Mouse (Mus musculus) megakaryocyte, adult 5-6 weeks (primary cell): ENCODE results near the gene Mrgbp. TPM values are rescaled to one million over a fixed set of nuclear protein-coding genes. Genes with fewer than 3 reads are reported as not detected.

ENCODE experiments used
- ATAC-seq: 2 replicates; pipeline ENCODE4 v1.8.0; 2016; ENCODE audit warnings: mild to moderate bottlenecking, inconsistent platforms; ENCODE audit not compliant: poor library complexity, severe bottlenecking
- total RNA-seq, 2 experiments: library from RNA; stranded (forward) in 1 of 2; stranded (reverse) in 1 of 2; fragments of 153-499, 151-499 nt in 1 of 2; fragments of 221-1000, 200-1000 nt in 1 of 2; gene quantifications; 2 replicates each; pipeline versions ENCODE4 v1.2.3 to v1.2.4; 2015 to 2017

Gene Mrgbp
- 20.2 and 30.8 TPM in 2 replicates for total RNA-seq (2015)
- 21.8 and 23.2 TPM in 2 replicates for total RNA-seq (2017)

DNA sequence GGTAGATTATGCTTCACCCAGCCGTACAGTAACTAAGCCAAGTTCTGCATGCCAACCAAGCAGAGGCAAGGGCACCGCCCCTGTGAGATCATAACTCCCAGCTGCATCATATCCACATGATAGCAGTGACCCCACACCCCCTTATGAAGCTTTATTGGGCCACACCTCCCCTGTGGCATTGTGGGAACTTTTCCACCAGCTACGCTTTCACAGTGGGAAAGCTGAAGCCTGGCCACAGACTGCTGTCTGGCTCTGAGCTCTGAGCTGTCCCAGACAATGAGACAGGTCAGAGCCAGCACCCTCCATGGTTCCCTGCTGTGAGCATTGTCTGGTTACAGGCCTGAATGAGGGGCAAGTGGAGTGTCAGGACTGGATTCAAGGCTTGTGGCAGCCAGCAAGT is at the start of gene Mrgbp:
Mrgbp (plus strand) TSS at position 303 of the 400 bp plus-strand sequence.
- no peak for ATAC-seq

GRCm38 (mm10) chr2:180531671-180532385 is 49.3 kb upstream of the Mrgbp start:
- no peak for ATAC-seq

GRCm38 (mm10) chr2:180532386-180532995 is 48.6 kb upstream of the Mrgbp start:
- no peak for ATAC-seq

GRCm38 (mm10) chr2:180533237-180533636 is 47.9 kb upstream of the Mrgbp start:
- no peak for ATAC-seq

- ATAC-seq: no peak
Measured at GRCm38 (mm10) chr2:180543675-180544074, 37.4 kb upstream of the Mrgbp start.

- ATAC-seq: no peak
Measured at GRCm38 (mm10) chr2:180545046-180545445, 36.1 kb upstream of the Mrgbp start.

GRCm38 (mm10) chr2:180547384-180548106 is 33.6 kb upstream of the Mrgbp start:
- ATAC-seq: no peak

- ATAC-seq: no peak
Measured at GRCm38 (mm10) chr2:180552340-180552739, 28.8 kb upstream of the Mrgbp start.

DNA sequence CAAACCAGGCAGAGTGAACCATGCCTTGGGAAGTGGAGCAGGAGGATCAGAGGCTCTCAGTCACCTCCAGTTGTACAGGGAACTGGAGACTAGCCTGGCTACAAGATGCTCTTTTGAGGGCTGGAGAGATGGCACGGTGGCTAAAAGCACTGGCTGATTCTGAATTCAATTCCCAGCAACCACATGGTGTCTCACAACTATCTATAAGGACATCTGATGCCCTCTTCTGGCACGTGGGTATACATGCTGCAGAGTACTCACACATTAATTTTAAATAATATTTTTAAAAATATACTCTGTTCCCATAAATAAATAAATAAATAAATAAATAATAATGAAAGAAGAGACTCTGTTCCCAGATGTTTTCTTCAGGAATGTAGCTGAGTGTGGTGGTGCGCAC is 25.9 kb upstream of the Mrgbp start:
- no peak for ATAC-seq

- ATAC-seq: 0 out of 2 replicates have a peak, but pooled peaks have one; percentile 45
Measured at GRCm38 (mm10) chr2:180556470-180556869, 24.6 kb upstream of the Mrgbp start.

DNA sequence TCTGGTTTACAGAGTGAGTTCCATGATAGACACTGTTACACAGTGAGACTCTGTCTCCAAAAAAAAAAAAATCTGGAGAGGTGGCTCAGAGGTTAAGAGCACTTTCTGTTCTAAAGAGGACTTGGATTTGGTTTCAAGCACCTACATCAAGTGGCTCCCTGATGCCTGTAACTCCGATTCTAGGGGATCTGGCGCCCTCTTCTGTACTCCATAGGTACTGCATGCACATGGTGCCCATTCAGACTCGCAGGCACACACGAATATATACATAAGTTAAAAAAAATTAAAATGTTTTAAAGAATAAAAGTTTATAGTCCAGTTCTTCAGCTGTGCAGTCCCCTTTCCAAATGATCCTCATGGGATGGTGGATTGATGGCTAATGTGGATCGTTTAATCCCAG is 20.9 kb upstream of the Mrgbp start:
- ATAC-seq: peak; percentile 54; the same call in 1 of the 2 replicates

DNA sequence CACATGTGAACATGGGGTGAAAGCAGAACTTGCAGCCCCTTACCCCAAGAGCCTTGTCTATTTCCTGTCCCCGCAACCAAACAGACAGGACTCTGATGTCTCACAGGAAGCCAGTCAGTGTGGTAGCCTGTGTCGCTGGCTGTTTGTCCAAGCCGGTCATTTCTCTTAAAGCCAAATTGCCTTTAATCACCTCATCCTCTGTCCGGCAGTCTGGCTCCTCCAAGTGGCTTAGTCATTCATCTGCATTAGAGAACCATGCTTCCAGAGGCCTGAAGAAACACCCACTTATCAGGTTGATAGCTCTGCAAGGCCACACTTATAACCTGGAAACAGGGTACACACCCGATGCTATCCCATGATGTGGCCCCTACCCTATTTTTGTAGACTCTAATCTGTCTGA is 19.0 kb upstream of the Mrgbp start:
- no peak for ATAC-seq

- ATAC-seq: no peak
Measured at GRCm38 (mm10) chr2:180563296-180563695, 17.8 kb upstream of the Mrgbp start.

GRCm38 (mm10) chr2:180563841-180564240 is 17.3 kb upstream of the Mrgbp start:
- ATAC-seq: no peak

GRCm38 (mm10) chr2:180566240-180566913 is 14.7 kb upstream of the Mrgbp start:
- ATAC-seq: peak; percentile 79

DNA sequence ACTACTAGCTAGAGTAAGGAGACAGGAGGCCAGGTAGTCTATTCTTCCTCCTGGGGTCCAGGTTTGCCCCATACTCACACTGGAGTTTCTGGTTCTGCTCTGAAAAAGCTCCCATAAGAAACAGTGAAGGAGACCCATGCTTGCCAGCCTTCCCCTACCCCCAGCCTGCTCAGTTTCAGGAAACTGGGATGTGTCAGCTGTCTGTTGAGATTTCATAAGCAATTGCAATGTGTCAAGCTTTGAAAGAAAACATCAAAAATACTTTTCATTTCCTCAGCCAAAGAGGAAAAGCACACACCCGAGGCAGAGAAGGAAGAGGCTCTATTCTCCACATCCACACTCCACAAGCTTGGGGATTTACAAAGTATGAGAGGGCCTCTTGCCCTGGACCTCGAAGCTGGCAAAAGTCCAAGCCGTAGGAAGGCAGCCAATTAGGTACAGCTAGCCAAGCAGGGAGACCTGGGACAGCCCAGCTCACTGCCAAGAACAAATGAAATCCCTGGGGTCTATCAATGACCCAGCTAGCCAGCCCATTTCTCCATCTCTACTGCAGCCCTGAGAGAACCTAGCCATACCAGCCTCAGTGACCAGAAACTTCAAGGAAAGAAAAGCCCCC is 12.0 kb upstream of the Mrgbp start:
- ATAC-seq: no peak

GRCm38 (mm10) chr2:180576482-180576881 is 4.6 kb upstream of the Mrgbp start:
- no peak for ATAC-seq

DNA sequence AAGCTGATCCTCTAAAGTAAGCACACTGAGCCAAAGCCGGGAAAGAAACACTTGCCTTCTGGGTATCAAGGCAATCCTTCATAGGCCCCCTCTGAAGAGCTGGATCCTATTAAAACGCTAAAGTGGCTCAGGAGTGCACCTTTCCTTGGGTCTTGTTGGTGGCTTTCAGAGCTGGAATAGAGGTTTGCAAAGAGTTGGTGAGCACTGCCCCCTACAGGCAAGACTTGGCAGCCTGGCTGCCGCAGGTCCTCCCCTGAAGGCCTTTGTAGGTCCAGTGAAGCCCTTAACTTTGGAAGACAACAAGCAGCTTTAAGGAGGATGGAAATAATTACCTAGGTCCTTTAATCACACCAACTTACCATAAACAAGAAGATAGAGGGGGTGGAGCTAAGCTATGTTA is 2.4 kb upstream of the Mrgbp start:
- peak; percentile 65 for ATAC-seq

DNA sequence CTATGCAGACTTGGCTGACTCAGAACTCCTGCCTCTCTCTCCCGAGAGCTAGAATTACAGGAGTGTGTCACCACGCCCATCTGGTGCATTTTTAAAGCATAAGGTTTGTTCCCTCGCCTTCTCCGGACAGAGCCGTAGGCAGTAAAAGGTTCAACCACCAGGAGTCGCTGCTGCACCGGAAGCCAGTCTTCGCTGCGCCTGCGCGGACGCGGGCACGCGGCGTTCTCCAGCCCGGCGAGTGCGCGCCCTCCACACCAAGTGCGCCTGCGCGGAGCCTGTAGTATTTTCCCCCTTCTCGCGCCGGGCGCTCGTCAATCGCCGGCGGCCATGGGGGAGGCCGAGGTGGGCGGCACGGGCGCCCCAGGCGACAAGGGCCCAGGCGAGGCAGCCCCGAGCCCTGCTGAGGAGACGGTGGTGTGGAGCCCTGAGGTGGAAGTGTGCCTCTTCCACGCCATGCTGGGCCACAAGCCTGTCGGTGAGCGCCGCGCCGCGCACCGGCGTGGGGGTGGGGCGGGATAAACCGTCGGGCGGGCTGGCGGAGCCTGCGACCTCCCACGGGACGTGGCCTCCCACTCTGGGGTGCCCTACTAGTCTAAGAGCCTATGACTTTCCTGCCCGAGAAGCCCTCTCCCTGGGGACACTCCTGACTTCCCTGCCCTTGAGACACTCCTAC is 1.5 kb downstream of the Mrgbp start:
- ATAC-seq: peak; percentile 88

- ATAC-seq: 0 out of 2 replicates have a peak, but pooled peaks have one; percentile 17
Measured at GRCm38 (mm10) chr2:180583154-180583507, 2.0 kb downstream of the Mrgbp start.
